Mouse (Mus musculus) neutrophil, adult 5-6 weeks (primary cell): ENCODE data around the gene Mapkapk2. TPM values are rescaled to one million over a fixed set of nuclear protein-coding genes. Genes with fewer than 3 reads are reported as not detected.
A peak's percentile ranks its signal among the peaks of the same experiment; 100 is the strongest.

ENCODE experiments used
- ATAC-seq: fragments of 151-379, 151-347 bp; 2 replicates; pipeline ENCODE4 v1.8.0; 2017; ENCODE audit warnings: mild to moderate bottlenecking, moderate TSS enrichment; ENCODE audit not compliant: insufficient number of reproducible peaks, poor library complexity, low FRiP score, severe bottlenecking; ENCODE audit errors: extremely low read depth
- total RNA-seq: library from RNA; stranded (forward); fragments of 200-1000 nt; gene quantifications from 2 replicates; pipeline ENCODE4 v1.2.3, GENCODE M21; 2017

Mapkapk2 gene
- total RNA-seq, 1 experiment from 2014 or later, result 103 TPM

- ATAC-seq, result peak; percentile 63
Measured at GRCm38 (mm10) chr1:131086907-131087306, 10.7 kb downstream of the Mapkapk2 start.

- ATAC-seq, result no peak
Measured at GRCm38 (mm10) chr1:131085957-131086739, 11.5 kb downstream of the Mapkapk2 start.

GRCm38 (mm10) chr1:131085272-131085671, 12.4 kb downstream of the Mapkapk2 start:
- no peak for ATAC-seq

DNA sequence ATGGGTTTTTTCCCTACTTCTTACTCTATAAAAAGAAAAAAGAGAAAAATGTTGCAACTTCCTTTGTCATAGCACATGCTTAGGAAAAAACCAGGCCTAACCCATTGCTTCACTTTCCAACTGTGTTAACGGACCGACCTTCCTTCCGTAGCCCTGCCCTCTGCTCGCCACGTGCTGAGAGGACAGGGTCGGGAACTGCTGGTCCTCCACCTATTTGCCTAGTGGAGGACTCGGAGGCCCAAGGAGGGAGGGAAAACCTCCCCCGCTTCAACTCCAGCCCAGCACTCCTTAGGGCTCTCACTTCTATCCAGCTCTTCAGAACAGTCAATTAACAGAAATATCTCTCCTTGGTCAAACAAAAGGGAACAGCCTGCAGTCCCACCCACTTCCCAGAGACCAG, 13.3 kb downstream of the Mapkapk2 start:
- peak; percentile 39 for ATAC-seq

DNA sequence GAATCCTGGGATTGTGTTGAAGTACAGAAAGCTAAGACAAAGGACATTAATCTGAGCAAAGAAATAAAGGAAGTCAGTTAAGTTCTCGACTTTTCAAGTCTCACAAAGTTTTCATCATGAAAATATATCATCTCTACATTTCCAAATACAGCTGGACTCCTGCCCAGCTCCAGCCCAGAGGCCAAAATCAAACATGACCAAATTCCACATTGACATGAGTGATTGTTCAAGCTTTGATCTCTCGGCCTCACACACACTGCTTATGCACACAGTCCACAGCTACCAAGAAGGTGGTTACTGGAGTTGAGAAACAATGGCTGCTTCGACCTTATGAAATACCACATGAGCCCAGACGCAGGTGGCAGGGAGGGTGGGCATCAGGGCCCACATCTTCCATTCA, 14.0 kb downstream of the Mapkapk2 start:
- peak; percentile 2 for ATAC-seq

DNA sequence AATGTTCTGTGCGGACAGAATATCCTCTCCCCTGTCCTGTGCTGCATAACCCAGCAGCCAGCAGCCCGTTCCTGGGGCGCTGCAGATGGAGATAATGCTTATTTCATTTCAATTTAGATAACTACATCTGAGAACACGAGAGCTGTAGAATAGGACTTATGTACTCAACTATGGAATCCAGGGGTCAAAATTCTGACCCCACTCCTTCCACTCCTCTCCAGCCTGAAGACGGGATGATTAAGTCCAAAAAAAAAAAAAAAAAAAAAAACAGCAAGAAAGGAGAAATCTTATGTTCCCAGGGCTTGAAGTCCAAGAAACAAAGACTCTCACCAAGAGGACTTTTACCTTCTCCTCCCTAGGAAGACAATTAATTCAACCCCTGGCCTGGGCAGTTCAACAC, 14.5 kb downstream of the Mapkapk2 start:
- no peak for ATAC-seq

GRCm38 (mm10) chr1:131080686-131081085, 16.9 kb downstream of the Mapkapk2 start:
- no peak for ATAC-seq

GRCm38 (mm10) chr1:131079762-131080161, 17.9 kb downstream of the Mapkapk2 start:
- ATAC-seq, result peak; percentile 28; the same call in 1 of the 2 replicates

GRCm38 (mm10) chr1:131078761-131079330, 18.8 kb downstream of the Mapkapk2 start:
- ATAC-seq, result no peak

DNA sequence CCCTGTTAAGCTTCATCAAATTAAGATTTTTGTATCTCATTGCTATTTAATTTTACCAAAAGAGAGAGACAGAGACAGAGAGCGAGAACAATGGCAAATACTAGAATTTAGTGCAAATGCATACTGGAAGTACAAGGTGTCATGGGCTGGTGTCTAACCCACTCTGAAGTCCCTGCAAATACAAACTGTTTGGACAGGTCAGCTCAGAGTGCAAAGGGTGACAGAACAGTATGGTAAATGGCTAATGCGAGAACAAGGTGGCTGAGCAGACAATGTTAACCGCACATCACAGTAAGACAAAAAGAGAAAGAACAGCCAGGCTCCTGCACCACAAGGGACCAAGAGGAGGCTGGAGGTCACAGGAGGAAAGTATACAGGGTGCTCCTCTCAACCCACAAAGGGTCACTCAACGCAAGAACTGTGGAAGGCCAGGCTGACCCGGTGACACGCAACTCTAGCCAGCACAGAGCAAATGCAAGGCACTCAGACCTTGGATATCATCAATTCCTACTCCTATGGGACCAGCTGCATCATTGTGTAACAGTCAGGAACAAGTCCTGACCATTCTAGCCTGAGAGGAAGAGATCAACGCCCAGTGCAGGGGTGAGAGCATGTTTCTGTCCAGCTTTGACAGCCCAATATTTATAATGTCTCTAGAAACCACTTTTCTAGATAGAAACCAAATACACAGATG, 22.4 kb downstream of the Mapkapk2 start:
- ATAC-seq, result no peak

DNA sequence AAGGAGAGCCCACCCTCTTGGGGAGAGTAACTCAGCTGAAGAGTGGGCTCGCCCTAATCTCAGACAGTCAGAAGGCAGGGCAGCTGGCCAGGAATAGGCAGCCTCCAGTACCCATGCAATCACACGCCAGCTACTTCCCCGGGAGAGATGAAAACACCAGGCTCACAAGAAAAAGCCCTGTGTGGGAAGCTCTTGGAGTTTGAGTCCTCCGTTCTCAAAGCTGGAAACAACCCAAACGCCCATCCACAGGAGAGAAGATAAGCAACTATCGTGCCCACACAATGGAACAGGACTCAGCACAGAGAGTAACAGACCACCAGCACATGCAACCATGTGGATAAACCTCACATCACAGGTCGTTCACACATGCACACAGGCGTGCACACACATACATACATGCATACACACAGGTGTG, 23.1 kb downstream of the Mapkapk2 start:
- ATAC-seq, result no peak

DNA sequence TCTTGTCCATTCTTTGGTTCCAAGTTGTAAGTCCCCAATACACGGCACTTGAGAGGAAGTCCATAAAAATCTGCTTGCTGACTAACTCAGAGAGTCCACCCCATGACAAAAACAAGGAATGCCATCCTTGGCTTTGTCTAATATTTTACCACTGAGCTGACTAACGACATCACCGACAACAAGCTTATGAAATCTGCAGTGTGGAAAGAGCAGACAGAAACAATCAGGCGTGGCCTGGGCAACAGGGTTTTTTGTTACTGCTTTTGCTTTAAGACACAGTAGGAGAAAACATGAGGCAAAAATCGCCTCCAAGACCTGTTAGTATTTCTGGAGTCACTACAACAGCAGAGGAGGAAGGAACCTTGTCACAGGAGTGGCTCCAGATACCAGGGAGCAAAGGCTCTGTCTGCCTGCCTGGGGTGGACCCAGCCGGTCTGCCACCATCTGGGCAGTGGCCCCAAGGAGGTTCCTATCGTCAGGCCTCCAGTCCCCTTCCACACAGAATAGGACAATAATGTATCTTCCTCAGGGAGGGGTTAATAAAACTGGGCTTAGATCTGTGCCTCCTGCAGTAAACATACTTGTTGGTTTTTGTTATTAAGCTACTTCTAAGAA, 25.1 kb downstream of the Mapkapk2 start:
- ATAC-seq, result no peak

DNA sequence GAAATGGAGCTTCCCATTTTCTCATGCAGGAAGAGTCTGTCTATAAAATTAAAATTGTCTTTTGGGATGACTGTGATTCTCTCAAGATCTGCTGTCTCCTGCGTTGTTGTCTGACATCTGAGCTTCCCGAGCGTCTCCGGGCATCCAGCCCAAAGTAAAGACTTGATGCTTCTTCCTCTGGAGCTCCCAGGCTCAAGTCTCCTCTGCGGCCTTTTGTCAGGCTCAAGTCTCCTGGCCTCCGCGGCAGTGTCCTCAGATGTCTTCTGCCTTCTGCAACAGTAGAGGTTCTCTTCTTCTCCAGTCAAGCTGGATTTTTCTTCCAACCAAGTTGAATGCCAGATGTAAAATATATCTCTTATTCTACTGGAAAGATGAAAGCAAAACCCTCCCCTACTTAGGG, 28.6 kb downstream of the Mapkapk2 start:
- ATAC-seq, result no peak

DNA sequence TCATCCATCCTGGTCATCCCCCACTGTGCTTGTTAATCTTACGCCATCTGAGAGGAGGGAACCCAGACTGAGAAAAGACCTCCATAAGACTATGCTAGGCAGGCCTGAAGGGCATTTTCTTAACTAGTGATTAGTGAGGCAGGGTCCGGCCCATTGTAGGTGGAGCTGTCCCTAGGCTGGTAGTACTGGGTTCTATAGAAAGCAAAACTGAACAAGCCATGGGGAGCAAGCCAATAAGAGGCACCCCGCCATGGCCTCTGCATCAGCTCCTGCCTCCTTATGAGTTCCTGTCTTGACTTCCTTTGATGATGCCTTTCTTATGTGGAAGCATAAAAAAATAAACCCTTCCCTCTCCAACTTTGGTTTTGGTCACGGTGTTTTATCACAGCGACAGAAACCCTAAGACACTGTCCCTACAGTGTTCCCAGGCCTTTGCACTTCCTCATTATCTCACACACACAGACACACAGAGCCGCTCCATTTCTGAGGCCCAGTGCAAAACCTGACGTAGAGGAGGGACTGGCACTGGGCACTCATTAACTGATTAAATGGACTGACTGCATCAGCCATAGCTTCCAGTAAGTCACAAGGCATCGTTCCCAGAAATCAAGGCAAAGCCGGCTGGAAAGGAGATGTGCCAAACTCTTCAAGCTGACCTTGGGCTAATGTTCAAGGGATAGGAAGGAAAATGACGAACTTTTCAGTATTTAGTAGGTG, 29.5 kb downstream of the Mapkapk2 start:
- ATAC-seq, result 0 out of 2 replicates have a peak, but pooled peaks have one; percentile 48

DNA sequence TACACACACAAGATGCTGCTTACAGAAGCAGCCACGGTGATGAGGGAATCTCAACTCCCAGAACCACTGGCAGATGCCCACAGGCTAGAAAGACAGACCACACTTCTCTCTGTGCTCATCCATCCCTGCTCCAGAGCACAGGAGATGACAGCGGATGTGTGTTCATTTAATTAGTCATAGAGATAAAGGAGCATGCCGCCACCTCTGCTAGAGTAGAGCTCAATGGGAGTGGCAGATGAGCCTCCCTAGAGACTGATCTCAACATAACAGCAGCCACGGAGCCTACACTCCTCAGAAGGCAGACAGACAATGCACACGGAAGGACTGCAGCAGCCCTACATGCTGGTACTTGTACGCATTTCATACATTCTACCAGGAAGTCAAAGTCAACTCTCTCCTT, 33.4 kb downstream of the Mapkapk2 start:
- no peak for ATAC-seq

DNA sequence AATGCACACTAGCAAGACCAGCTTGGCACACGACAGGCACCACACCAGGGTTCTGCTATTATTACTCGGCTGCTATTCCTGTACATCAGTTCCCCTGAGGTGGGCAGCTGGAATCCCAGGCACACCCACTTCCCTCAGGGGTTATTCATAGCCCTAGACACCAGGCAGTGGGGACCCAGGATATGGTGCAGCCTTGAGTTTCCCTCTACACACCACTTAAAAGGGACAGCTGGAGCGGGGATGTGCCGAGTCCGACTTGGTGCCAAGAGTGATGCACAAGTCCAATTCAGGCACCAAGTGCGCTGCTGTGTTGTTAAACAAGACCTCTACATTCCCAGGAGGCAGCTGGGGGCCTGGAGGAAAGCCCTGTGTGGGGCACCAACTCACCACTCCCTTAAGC, 34.8 kb downstream of the Mapkapk2 start:
- ATAC-seq, result no peak

DNA sequence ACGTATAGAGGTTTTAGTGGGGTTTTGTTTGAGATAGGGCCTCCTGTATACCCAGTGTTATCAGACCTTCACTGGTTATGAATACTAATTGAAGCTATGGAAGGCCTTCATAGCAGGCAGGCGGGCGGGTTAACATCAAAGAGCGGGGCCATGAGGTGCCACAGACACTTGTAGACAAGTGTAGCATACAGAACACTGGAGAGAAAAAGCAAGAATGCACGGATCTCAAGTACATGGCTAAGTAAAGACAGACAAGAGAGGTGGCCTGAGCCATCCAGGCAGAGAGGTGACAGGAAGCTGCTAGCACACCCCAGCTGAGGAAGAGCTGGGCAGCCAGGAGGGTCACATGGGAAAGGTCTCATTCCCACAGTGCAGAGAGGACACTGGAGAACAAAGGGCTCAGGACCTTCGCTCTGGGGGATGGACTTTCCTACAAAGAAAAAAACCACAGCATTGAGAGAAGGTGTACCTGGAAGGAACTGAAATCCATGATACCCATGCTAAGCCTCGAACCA, 35.8 kb downstream of the Mapkapk2 start:
- ATAC-seq, result no peak

- ATAC-seq, result peak; percentile 59
Measured at GRCm38 (mm10) chr1:131060290-131061253, 37.1 kb downstream of the Mapkapk2 start.
